Mouse (Mus musculus): Measurements from ENCODE around the gene Hbb-bh1. TPM values are rescaled to one million over a fixed set of nuclear protein-coding genes. Genes with fewer than 3 reads are reported as not detected.
A peak's percentile ranks its signal among the peaks of the same experiment; 100 is the strongest.
"Not testable (repeated sequence)": the region's sequence is repeated elsewhere in the genome, so short reads cannot be mapped to it uniquely, and the experiment has no call there.

The Hbb-bh1 gene
- polyA plus RNA-seq, 1 experiment from 2014 or later, result 8,740 TPM

DNA sequence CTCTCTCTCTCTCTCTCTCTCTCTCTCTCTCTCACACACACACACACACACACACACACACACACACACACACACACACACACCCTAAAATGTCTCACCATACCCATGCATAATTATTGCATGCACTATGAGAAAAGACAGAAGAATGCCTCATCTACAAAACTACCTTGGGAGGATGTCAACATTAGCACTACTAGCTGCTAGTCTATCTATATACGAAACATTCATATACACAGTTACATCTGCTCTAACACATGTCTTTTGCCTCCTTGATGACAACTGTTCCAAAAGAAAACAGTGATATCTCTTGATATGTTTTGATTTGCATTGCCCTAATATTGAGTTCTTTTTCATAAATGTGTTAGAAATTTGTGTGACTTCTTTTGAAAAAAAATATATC lies 32.7 kb downstream of the Hbb-bh1 start:
- H3K4me2 ChIP-seq, result no peak overlapping the region

DNA sequence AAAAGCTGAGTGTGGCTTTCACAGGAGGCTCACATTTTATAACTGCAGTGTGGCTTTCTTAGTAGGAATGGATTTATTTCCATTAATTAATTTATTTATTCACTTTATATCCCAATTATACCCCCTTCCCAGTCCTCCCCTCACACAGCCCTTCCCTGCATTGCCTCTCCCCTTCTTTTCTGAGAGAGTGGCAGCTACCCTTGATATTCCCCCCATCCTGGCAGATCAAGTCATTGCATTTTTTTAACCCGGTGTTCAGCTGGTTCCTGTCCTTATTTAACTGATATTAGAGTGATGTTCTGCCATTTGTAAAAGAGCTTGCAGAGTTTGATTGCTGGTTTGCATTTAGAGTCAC lies 33.2 kb downstream of the Hbb-bh1 start:
- Histone ChIP-seq H3K9ac (ENCODE audit: low read depth, low read length) (no peak overlapping the region), H3K27me3 (ENCODE audit: control insufficient read depth, insufficient read depth, low read length) (no peaks in the 10 kb centered on the region), H3K27ac (ENCODE audit: low read depth, low read length) (0 out of 2 replicates have a peak overlapping the region, but pooled peaks have one; percentile 46), H3K4me1 (ENCODE audit: control insufficient read depth, insufficient read depth, low read length) (peaks cover 5% of the 10 kb centered on the region; the same call in 1 of the 2 replicates), H3K4me2 (no peak overlapping the region; the same call in 1 of the 2 replicates), H3K9me3 (replicated peaks; ENCODE audit: control insufficient read depth, low read length) (no peaks in the 10 kb centered on the region), H3K4me3 (ENCODE audit: low read depth, low read length) (no peak overlapping the region), H3K36me3 (ENCODE audit: control insufficient read depth, insufficient read depth, low read length) (no peaks in the 10 kb centered on the region)
- WGBS (ENCODE audit: insufficient replicate concordance), result 44% methylated on average over 1 of the region's 1 CpGs
- ATAC-seq (replicated peaks; ENCODE audit: insufficient number of reproducible peaks, low FRiP score, low TSS enrichment), result no peak

More for the DNA sequence above, 32.7 kb downstream of the Hbb-bh1 start:
- Histone ChIP-seq H3K4me1 (ENCODE audit: control insufficient read depth, insufficient read depth, low read length) (peaks cover 5% of the 10 kb centered on the region; the same call in 1 of the 2 replicates), H3K27me3 (ENCODE audit: control insufficient read depth, insufficient read depth, low read length) (no peaks in the 10 kb centered on the region), H3K9ac (ENCODE audit: low read depth, low read length) (no peak overlapping the region), H3K4me3 (ENCODE audit: low read depth, low read length) (no peak overlapping the region), H3K36me3 (ENCODE audit: control insufficient read depth, insufficient read depth, low read length) (no peaks in the 10 kb centered on the region), H3K27ac (ENCODE audit: low read depth, low read length) (0 out of 2 replicates have a peak overlapping the region, but pooled peaks have one; percentile 46), H3K9me3 (replicated peaks; ENCODE audit: control insufficient read depth, low read length) (no peaks in the 10 kb centered on the region)
- 75% methylated on average over 1 of the region's 1 CpGs for WGBS (ENCODE audit: insufficient replicate concordance)
- ATAC-seq (replicated peaks; ENCODE audit: insufficient number of reproducible peaks, low FRiP score, low TSS enrichment), result no peak

DNA sequence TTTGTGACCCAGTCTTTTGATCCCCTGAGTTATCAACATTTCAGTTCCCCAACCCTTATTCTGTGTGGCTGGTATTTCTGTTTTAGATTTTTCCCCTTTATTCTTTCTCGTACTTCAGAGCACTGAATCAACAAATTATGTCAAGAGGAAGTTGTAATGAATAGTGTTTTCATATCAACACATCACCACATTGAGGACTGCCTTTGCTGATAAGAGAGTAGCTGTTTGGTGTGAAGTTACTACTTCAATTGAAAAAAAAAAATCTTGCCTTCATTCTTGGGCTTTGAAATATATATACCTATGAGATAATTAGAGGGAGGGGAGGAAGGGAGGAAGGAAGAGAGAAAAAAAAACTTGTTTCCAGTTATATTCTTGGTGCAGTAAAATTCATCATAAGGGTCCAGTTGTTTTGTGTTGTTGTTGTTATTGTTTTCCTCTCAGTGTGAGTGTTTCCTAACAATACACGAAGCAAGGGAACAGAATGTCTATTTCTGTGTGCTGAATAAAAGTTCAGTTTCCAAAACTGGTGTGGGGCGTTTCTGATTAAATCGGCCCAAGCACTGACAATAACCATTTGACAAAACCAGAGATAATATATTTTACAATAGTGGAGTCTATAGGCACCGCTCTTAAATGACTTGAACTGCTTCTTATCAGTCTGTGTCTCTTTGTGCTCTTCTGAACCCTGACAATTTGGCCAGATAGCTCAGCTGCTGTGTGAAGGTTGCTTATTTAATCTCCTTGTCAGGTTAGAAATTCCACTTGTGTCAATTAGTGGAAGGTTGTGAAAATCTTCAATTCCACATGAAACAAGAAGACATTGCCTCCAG lies 33.8 kb downstream of the Hbb-bh1 start:
- H3K27me3 ChIP-seq (ENCODE audit: control insufficient read depth, insufficient read depth, low read length), result no peaks in the 10 kb centered on the region
- no peaks in the 10 kb centered on the region for H3K36me3 ChIP-seq (ENCODE audit: control insufficient read depth, insufficient read depth, low read length)
- H3K4me1 ChIP-seq (ENCODE audit: control insufficient read depth, insufficient read depth, low read length), result peaks cover 5% of the 10 kb centered on the region; the same call in 1 of the 2 replicates
- 0 out of 2 replicates have a peak overlapping the region, but pooled peaks have one; percentile 46 for H3K27ac ChIP-seq (ENCODE audit: low read depth, low read length)
- no peak overlapping the region; the same call in 1 of the 2 replicates for H3K4me2 ChIP-seq
- H3K9ac ChIP-seq (ENCODE audit: low read depth, low read length), result no peak overlapping the region
- H3K4me3 ChIP-seq (ENCODE audit: low read depth, low read length), result no peak overlapping the region
- ATAC-seq (replicated peaks; ENCODE audit: insufficient number of reproducible peaks, low FRiP score, low TSS enrichment), result no peak
- no peaks in the 10 kb centered on the region for H3K9me3 ChIP-seq (replicated peaks; ENCODE audit: control insufficient read depth, low read length)
- WGBS (ENCODE audit: insufficient replicate concordance), result 17% methylated on average over 5 of the region's 5 CpGs

DNA sequence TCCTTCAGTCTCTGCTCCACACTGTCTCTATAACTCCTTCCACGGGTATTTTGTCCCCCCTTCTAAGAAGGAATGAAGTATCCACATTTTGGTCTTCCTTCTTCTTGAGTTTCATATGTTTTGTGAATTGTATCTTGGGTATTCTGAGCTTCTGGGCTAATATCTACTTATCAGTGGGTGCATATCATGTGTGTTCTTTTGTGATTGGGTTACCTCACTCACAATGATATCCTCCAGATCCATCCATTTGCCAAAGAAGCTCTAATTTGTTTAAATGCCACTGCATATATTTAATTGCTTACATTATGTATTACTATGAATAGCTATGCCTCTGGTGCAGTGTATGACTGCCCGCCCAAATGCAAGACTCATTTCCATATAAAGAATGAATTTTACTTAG lies 34.8 kb downstream of the Hbb-bh1 start:
- H3K4me1 ChIP-seq (ENCODE audit: control insufficient read depth, insufficient read depth, low read length); H3K4me2 ChIP-seq; ATAC-seq (replicated peaks; ENCODE audit: insufficient number of reproducible peaks, low FRiP score, low TSS enrichment); H3K27ac ChIP-seq (ENCODE audit: low read depth, low read length); H3K4me3 ChIP-seq (ENCODE audit: low read depth, low read length); H3K36me3 ChIP-seq (ENCODE audit: control insufficient read depth, insufficient read depth, low read length); H3K27me3 ChIP-seq (ENCODE audit: control insufficient read depth, insufficient read depth, low read length); H3K9me3 ChIP-seq (replicated peaks; ENCODE audit: control insufficient read depth, low read length); H3K9ac ChIP-seq (ENCODE audit: low read depth, low read length): not testable (repeated sequence)
- 66% methylated on average over 2 of the region's 2 CpGs for WGBS (ENCODE audit: insufficient replicate concordance)

DNA sequence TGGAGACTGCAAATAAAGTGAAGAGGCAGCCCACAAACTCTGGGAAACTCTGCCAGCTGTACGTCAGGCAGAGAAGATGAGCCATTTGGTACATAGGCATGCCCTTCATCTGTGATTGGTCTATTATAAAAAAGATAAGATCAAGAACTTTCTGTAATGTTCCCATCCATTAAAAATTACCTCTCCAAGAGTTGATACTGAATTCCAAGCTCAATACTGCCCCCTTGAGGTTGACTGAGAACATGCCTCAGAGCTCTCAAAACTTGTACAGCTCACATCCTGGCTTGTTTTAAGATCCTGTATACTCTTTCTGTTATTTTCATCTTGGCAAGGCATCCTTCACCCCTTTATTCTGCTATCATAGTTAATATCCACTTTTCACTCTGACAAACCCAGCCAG lies 36.1 kb downstream of the Hbb-bh1 start:
- no peak for ATAC-seq (replicated peaks; ENCODE audit: insufficient number of reproducible peaks, low FRiP score, low TSS enrichment)
- Histone ChIP-seq H3K36me3 (ENCODE audit: control insufficient read depth, insufficient read depth, low read length) (no peaks in the 10 kb centered on the region), H3K4me3 (ENCODE audit: low read depth, low read length) (no peak overlapping the region), H3K9ac (ENCODE audit: low read depth, low read length) (no peak overlapping the region), H3K27me3 (ENCODE audit: control insufficient read depth, insufficient read depth, low read length) (no peaks in the 10 kb centered on the region), H3K4me1 (ENCODE audit: control insufficient read depth, insufficient read depth, low read length) (peaks cover 5% of the 10 kb centered on the region; the same call in 1 of the 2 replicates), H3K4me2 (no peak overlapping the region), H3K9me3 (replicated peaks; ENCODE audit: control insufficient read depth, low read length) (no peaks in the 10 kb centered on the region), H3K27ac (ENCODE audit: low read depth, low read length) (no peak overlapping the region)
- 70% methylated on average over 1 of the region's 1 CpGs for WGBS (ENCODE audit: insufficient replicate concordance)

DNA sequence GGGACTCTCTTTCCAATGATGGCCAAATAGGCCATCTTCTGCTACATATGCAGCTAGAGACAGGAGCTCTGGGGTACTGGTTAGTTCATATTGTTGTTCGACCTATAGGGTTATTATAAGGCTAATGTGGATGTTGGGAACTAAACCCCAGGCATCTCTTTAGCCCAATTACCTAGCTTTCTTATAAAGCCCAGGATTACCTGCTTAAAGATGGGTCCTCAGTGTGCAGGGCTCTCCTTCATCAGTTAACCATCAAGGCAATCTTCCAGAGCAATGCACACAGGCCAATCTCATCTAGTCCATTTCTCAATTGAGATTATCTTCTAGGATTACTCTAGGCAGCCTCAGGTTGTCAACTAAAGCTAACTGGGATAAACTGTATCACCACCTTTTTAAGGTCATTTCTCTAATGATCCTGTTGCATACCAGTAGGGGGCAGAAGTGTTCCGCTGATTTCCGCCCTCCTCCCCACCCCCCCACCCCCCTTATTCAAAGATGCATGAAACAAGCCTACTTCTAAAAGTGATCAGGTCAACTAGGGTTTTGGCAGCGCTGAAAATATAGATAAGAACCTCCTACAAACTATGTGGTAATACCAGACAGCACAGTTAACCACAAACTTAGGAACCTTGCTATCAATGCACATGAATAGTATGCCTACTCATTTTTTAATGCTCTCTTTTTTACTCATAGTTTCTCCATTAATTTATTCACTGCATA lies 50.1 kb downstream of the Hbb-bh1 start:
- no peak; the same call in 1 of the 2 replicates for ATAC-seq (replicated peaks; ENCODE audit: insufficient number of reproducible peaks, low FRiP score, low TSS enrichment)
- Histone ChIP-seq H3K9me3 (replicated peaks; ENCODE audit: control insufficient read depth, low read length) (no peaks in the 10 kb centered on the region), H3K4me1 (ENCODE audit: control insufficient read depth, insufficient read depth, low read length) (no peaks in the 10 kb centered on the region), H3K4me3 (ENCODE audit: low read depth, low read length) (no peak overlapping the region), H3K36me3 (ENCODE audit: control insufficient read depth, insufficient read depth, low read length) (no peaks in the 10 kb centered on the region), H3K4me2 (no peak overlapping the region), H3K9ac (ENCODE audit: low read depth, low read length) (no peak overlapping the region), H3K27ac (ENCODE audit: low read depth, low read length) (no peak overlapping the region), H3K27me3 (ENCODE audit: control insufficient read depth, insufficient read depth, low read length) (no peaks in the 10 kb centered on the region)
- 11% methylated on average over 4 of the region's 4 CpGs for WGBS (ENCODE audit: insufficient replicate concordance)

DNA sequence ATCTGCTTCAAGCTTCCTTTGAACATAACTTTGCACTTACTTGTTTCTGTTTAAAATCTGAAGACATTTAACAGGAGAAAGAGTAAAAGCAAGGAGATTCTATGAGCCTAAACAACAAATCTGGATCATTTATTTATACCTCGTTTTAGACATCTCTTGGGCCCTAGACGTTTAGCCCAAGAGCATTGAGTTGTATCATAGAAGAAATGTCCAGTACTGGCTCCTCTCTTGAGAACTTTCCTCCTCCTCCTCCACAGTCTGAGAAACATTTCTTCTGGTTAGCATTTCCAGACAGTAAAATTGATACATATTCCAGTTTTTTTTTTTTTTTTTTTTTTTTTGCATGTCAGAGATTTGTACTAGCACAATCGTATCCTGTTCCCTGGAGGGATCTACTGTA lies 51.2 kb downstream of the Hbb-bh1 start, which contains the start of gene Olfr67:
Gene Olfr67, minus strand, starts transcription at position 101 of the 400 bp plus-strand sequence.
- Histone ChIP-seq H3K4me2 (no peak within 1 kb of the TSS), H3K27me3 (ENCODE audit: control insufficient read depth, insufficient read depth, low read length) (no peaks in the 10 kb centered on the region), H3K27ac (ENCODE audit: low read depth, low read length) (no peak within 1 kb of the TSS), H3K4me1 (ENCODE audit: control insufficient read depth, insufficient read depth, low read length) (no peaks in the 10 kb centered on the region), H3K4me3 (ENCODE audit: low read depth, low read length) (no peak within 1 kb of the TSS), H3K9me3 (replicated peaks; ENCODE audit: control insufficient read depth, low read length) (no peaks in the 10 kb centered on the region), H3K9ac (ENCODE audit: low read depth, low read length) (no peak within 1 kb of the TSS), H3K36me3 (ENCODE audit: control insufficient read depth, insufficient read depth, low read length) (no peaks in the 10 kb centered on the region)
- ATAC-seq (replicated peaks; ENCODE audit: insufficient number of reproducible peaks, low FRiP score, low TSS enrichment), result no peak
- WGBS (ENCODE audit: insufficient replicate concordance), result 83% methylated on average over 3 of the region's 3 CpGs

Data from heart, embryonic 11.5 days (tissue).